Mouse (Mus musculus) left cerebral cortex, postnatal 4 days (tissue): ENCODE measurements around the gene Hdac5. TPM values are rescaled to one million over a fixed set of nuclear protein-coding genes. Genes with fewer than 3 reads are reported as not detected.

Experiments used
- DNase-seq: peaks from one replicate; pipeline ENCODE4 v3.0.0-alpha.2; 2022
- intact Hi-C: fragments of 180-260 bp; cut with DNase I; formaldehyde crosslinking; loops from one replicate; pipeline ENCODE4 v1.15.1; 2025
- total RNA-seq, 2 experiments: library from RNA; stranded (reverse); gene quantifications; 2 replicates each; pipeline ENCODE4 v1.2.3; 2021

Hdac5 gene
- total RNA-seq, 2 experiments from 2014 or later = 205 to 213 TPM

DNA sequence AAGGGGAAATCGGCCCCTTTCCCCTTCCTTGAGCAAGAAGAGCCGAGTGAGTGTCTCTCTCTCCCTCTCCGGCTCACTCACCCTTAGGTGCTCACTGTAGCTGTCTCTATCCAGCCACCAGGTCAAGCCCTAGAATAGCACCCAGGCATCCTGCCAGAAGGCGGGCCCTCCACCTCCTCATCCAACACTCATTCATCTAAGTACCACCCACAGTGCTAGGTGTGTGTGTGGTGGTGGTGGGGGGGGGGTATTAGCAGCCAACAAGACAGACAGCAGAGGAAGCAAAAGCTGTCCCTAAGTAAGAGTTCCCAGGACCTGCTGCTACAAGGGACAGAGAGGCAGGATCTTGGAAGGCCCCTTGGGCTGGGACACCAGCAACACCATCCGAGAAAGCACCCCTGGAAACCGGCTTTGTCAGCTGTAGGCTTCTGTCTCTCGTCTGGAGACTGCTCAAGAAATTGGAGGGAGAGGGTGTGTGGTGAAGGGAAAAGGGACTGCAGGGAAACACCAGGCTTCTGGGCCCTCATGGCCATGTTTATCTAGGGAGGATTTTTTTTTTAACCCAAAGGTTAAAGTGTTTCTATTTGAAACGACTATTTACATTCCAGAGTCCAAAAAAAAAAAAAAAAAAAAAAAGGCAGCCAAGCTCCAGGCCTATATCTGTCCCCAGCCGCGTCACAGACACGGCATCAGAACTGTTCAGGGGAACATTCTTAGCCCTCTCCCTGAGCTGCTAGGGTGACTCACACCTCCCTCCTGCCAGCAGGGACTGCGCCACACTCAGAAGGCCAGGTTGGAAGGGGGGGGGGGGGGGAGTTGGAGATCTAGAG is 13.7 kb downstream of the Hdac5 start:
- intact Hi-C loops = no loop called here
- no peak for DNase-seq

GRCm38 (mm10) chr11:102215511-102215910 is 14.5 kb downstream of the Hdac5 start:
- DNase-seq = no peak
- intact Hi-C loops = no loop called here

DNA sequence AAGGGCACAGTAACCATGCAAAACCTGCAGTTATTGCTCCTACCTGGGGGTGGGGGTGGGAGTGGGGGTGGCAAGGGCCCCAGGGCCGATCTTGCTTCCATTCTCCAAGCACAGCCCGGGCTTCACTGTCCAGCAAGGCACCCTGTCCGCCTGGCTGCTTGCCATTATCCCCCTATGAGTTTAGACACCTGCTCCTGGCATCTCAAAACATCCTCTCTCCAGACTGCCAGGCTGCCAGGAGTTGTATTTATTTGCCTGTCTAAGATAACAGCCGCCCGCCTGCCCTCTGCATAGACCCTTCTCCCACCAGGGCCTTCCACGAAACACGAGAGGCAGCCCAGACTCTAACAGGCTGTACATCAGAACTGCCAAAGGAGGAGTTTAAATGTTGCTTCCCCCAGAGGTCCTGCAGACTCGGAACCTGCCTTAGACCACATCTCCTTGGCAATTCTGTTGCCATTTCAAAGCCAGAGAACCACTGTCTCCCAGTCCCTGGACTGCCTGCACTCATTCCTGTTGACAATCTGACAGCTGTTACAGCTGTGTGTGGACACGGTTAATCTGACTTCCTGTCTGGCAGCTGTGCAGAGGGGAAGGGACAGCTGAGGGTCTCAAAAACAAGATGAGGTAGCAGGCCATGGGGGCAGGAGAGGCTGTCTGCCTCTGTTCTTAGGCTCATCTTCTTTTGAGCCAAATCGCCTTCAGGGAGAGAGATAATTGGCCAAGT is 15.4 kb downstream of the Hdac5 start:
- DNase-seq = no peak
- intact Hi-C loops = no loop called here

DNA sequence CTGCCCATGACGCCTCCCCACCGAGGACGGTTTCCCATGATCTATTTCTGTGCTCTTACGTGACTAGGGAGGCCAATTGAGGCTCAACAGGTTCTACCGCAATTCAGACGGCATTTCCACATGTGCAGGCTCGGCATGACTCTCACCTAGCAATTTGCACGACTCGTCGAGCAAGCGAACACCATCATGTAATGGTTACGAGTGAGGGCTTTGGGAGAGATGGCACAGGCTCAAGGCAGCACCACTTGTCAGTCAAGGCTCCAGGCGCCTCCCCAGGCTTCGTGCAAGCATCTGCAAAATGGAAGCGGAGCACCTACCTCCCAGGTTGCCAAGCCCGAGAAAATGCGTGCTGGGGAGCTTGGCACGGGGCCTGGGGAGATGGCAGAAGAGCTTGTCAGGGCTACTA is 18.0 kb downstream of the Hdac5 start:
- intact Hi-C loops = no loop called here
- no peak for DNase-seq

GRCm38 (mm10) chr11:102211011-102211410 is 19.0 kb downstream of the Hdac5 start:
- no peak for DNase-seq
- intact Hi-C loops = no loop called here

DNA sequence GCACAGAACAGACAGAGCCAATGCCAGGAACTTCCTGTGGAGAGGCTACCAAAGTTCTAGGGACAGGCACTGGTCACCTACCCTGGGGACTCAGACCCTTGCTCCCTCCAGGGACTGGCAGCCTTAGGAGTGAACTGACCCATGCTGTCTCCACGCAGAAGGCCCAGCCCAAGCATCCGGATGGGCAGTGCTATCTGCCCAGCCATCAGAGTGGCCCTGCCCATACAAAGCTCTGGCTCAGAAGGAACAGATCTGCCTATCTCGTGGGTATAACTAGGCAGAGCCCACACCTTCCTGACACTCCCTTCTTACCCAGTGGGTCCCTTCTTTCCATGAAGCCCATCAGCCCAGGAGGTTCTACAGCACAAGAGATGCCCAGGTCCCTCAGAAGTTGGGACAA is 19.8 kb downstream of the Hdac5 start:
- intact Hi-C loops = no loop called here
- no peak for DNase-seq

DNA sequence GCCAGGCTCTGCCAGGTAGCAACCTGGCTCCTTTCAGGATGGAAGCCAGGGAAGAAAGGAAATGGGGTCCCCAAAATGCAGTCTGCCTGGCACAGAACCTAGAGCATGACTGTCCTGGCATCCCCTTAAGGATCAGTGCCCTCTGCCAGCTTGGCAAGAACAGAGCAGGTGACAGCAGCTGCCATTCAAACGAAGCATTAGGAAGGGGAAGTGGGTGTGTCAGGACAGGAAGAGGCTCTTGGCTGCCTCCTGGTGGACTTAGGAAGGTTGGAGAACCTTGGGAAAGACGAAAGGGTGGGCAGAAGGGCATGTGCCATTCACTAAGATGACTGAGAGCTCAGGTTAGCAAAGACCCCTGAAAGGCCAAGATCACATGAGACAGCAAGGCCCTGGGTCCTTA is 20.2 kb downstream of the Hdac5 start:
- DNase-seq = peak; percentile 38
- intact Hi-C loops = no loop called here

- intact Hi-C loops = no loop called here
- no peak for DNase-seq
Observed at GRCm38 (mm10) chr11:102208846-102209245, 21.1 kb downstream of the Hdac5 start.

GRCm38 (mm10) chr11:102207825-102208777 is 21.9 kb downstream of the Hdac5 start:
- no peak for DNase-seq
- intact Hi-C loops = no loop called here

GRCm38 (mm10) chr11:102206481-102206880 is 23.5 kb downstream of the Hdac5 start:
- intact Hi-C loops = no loop called here
- no peak for DNase-seq

- intact Hi-C loops = no loop called here
- no peak for DNase-seq
Observed at GRCm38 (mm10) chr11:102201408-102201821, 28.6 kb downstream of the Hdac5 start.

GRCm38 (mm10) chr11:102199856-102200255 is 30.1 kb downstream of the Hdac5 start:
- no peak for DNase-seq
- intact Hi-C loops = no loop called here

DNA sequence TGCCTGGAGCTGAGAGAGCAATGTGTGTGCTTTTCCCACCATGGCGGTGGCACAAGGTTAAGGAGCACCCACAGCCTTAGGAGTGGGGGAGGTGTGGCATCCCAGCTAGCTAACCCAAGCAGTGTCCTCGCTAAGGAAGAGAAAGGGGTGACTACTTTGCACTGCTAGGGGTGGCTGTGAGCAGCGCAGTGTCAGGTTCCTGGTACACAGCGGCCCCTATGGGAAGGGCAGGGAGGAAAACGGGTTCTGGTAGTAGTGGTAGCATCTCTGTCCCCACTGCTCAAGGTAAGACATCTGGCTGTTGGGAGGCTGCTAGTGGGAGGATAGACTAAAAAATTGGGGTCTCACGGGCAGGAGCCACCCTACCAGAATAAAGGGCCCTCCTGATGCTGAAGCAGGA is 31.7 kb downstream of the Hdac5 start:
- intact Hi-C loops = no loop called here
- DNase-seq = no peak

DNA sequence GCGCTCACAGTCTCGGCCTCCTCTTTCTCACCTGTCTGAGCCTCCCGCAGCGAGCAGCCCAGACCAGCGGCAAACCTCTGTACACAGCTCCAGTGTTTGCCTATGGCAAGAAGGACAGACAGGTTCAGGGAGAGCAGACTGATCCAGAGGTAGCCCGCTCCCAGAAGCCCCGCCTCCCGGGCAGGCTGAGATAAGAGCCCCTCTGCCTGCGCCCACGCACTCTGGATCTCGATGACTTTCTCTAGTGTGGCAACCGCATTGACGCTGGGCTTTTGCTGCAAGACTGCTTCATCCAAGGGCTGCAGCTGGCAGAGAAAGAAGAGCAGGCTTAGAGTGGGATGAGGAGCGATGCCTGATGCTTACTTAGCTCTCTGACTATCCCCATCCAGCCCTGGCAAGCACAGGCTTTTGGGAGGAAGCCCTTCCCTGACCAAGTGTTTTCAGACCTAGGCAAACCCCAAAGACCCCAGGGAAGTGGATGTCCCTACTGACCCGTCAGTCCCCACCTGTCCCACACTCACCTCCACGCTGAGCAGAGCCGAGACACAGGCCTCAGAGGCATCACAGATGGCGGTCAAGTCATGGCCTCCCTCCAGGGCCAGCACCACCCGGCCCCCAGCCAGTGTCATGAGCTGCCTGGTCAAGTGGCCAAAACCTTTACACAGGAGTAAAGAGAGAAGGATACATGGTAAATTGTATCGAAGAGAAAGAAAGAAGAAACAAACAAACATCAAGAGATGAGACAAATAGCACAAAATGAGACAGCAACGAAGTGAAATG is 33.8 kb downstream of the Hdac5 start:
- DNase-seq = no peak

DNA sequence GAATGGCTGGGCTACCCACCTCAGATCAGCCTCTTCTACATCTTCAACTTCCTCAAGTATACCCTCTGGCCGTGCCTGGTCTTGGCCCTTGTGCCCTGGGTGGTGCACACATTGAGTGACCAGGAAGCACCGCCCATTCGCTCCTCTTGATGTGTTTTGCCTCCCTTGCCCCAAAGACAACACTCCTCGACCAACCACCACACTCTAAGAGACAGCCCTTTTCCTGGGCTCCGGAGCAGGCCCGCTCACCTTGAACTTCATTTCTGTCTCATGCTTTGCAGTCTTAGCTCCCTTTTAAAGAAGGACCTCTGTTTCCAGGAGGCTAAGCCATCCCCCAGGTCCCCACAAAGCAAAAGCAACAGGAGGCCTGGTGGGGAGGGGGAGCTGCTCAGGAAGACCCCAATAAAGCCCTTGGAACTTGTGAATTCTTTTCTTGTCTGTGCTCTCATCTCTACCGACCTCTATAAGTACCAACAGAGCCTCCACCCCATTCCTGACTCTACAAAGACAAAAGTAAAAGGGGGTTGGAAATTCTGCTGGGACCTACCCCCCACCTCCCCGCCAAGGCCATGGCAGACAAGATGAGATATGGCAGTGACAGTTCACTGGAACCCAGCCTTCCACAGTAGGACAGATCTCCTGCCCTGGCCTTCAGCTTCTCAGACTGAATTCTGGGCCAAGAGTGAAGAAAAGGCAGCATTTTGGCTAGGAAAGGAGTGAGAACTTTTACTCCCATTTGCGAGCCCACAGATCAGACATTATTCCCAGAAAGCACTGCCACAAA is 36.1 kb downstream of the Hdac5 start:
- intact Hi-C loops = no loop called here
- no peak for DNase-seq

More for the DNA sequence above, 33.8 kb downstream of the Hdac5 start:
- intact Hi-C loops = no loop called here

DNA sequence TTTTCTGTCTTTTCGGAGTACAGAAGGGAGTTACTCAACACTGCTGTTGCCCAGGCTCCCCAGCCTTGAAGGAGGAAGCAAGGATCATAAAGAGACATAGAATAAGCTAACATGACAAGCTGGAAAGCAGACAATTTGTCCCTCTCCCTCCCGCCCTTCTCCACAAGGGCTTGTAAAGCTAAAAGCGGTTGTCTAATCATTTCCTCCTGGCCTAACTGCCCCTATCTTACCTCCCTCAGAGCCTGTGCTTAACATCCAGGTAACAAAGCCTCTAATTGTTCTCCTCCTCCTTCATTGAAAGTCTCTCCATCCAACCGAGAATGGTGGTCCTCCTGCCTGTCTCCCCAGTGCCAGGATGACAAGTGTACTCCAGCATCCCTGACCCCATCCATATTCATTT is 39.1 kb downstream of the Hdac5 start:
- no peak for DNase-seq
- intact Hi-C loops = no loop called here

GRCm38 (mm10) chr11:102189461-102190436 is 40.2 kb downstream of the Hdac5 start, which contains the start of gene G6pc3:
Gene G6pc3, plus strand, starts transcription at chr11:102189620.
- peak; percentile 90 for DNase-seq
- intact Hi-C loops = no loop called here

GRCm38 (mm10) chr11:102188980-102189379 is 41.0 kb downstream of the Hdac5 start:
- DNase-seq = no peak
- intact Hi-C loops = no loop called here
